Mouse (Mus musculus) urinary bladder, postnatal 14 days (tissue): ENCODE results near the gene Taf8.
A peak's percentile ranks its signal among the peaks of the same experiment; 100 is the strongest.

Experiments
- DNase-seq: peaks from one replicate; pipeline ENCODE4 v3.0.0; 2021; ENCODE audit warnings: low spot score

The Taf8 gene

GRCm38 (mm10) chr17:47458310-47458709 is 43.8 kb downstream of the Taf8 start:
- DNase-seq: no peak

DNA sequence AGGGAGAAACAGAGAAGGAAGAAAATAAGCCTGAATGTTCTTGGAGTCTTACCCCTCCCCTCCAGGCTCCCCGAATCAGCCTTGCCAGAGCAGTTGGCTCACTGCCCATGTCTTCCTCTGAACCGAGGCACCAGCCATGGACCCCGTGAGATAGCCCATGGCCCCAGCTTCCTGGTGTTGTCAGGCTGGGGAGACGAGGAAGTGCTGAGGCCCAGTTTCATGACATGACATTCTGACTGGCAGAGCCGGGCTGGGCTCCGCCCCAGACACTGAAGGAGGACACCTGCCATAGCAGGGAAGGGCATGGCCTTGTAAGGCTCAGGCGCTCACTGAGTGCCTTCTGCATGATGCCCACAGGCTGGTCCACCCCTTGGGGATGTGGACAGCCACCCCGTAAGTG is 47.4 kb downstream of the Taf8 start:
- peak; percentile 52 for DNase-seq

GRCm38 (mm10) chr17:47452886-47453285 is 49.2 kb downstream of the Taf8 start:
- peak; percentile 53 for DNase-seq

DNA sequence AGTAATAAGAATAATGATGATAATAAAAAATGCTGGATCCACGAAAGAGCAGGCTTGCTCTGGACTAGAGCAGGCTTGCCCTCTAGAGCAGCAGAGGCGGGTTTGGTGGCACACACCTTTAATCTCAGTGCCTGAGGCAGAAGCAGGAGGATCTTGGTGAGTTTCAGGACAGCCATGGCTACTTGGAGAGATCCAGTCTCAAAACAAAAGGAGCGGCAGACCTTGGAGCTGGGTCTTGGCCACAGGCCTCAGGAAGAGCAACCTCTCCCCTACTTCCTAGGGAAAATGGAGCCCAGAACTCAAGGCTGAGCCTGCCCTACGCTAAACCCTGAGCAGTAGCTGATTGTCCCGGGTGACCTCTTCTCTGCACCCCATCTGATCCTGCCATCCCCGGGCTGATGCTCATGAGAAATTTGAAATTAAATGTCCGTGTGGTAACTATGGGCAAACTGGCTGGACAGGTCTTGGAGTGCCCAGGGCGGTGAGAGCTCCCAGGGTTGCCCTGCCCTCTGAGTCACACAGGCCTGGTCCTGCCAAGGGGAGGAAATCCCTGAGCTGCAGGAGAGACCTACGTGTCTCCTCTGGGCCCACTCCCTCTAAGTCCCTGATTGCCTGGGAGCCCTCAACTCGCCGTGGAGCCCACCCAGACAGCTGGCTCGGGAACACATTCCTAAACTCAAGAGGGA is 51.1 kb downstream of the Taf8 start:
- DNase-seq: peak; percentile 89

GRCm38 (mm10) chr17:47450239-47450638 is 51.9 kb downstream of the Taf8 start:
- no peak for DNase-seq

DNA sequence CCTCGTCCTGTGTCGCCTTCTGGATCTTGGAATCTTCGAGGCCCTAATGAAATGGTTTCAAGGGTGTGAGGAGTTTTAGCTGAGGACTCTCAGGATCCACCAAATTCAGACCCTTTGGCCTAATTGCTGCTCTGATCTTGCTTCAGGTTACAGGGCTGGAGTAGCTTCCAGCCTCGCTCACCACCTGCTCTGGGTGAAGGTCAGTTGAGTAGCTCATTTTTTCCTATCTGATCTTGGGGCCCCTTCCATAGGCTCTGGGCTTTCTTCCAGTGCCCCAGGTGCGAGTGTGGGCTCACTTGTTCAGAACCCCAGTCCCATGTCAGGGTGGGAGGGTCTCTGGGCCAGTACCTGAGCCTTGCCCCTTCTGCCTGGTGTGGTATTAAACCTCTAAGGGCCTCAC is 52.7 kb downstream of the Taf8 start:
- DNase-seq: no peak

- no peak for DNase-seq
These were observed 53.3 kb downstream of the Taf8 start for GRCm38 (mm10) chr17:47448523-47449372.

- DNase-seq: no peak
These were observed 55.5 kb downstream of the Taf8 start for GRCm38 (mm10) chr17:47446561-47446960.

DNA sequence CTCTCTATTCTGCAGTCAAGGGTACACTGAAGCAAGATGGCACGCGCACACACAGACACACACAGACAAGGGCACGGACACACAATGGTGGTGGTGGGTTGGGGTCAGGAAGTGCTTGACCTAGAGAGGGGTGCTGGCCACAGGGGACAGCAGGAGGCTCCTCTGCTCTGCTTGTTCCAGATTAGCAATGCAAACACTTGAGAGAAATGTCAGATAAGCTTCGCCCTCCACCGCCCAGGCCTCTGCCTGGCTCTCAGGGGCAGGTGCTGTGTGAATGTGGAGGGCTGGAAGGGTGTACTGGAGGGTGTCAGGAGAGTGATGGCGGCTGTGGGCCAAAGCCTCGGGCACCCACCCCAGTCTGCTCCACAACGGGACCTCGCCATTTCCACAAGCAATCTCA is 56.1 kb downstream of the Taf8 start:
- no peak for DNase-seq

DNA sequence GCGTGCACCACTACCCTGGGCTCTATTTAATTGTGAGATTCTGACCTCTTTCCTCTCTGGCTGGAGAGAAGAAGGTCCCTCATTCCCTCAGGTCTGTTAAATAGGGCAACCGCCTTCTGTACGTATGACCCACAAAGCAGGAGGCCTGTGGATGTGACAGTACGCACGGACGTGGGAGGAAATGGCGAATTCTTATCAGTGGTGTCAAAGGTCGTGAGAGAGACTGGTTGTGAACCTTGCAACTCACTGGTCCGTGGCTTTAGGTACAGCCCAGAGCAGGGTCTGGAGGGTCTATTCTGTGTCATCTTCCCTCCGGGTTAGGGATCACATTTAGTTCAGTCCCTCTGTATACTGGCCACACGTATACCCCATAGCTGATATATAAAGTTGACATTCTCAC is 56.6 kb downstream of the Taf8 start:
- DNase-seq: no peak

- no peak for DNase-seq
These were observed 58.0 kb downstream of the Taf8 start for GRCm38 (mm10) chr17:47444113-47444512.

DNA sequence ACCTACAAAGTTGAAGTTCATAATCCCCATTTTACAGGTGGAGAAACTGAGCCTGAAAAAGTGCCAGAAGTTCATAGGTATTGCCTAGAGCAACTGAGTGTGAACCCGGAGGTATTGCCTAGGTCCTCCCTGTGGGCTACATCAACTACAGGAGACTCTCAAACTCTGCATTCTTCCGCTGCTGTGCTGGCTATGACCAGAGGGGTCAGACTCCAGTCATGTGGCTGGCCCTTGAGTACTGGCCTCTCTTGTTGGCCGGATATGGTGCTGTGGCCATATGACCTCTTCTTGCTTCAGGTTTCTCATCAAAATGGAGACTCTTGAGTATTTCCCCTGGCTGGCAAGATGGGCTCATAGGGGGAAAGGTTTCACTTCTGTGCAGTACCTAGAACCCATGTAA is 59.8 kb downstream of the Taf8 start:
- no peak for DNase-seq

DNA sequence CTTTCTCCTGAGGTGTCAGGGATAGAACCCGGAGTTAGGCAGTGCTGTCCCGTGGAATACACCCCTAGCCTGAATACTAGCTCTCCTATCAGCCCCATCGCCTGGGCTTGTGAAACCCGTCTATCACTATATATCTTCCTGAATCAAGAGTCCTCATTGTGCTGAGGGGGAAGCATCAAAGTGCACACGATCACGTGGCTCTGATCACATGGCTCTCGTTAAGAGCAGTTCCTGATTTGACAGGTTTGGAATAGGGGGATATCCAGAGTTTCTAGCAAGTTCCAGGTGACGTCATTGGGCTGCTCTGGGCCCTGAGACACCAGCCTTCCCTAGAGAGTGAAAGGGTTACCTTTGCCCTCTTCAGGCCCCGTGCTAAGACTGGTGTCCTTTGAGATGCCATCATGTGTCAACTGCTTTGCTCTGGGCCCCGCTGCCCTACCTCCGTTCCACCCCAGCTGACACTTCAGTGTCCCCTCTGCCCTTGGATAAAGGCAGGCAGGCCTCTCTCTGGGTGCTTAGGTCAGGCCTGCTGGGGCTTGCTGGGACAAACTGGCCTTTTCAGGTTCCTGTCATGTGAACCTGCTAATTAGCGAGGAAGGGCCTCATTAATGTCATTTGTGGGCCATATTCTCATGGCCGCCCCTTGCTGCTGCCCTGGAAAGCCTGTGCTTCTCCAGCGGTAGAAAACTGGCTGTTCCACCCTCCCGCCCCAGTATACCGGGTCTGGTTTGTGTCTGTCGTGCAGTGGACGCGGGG is 60.6 kb downstream of the Taf8 start:
- no peak for DNase-seq

DNA sequence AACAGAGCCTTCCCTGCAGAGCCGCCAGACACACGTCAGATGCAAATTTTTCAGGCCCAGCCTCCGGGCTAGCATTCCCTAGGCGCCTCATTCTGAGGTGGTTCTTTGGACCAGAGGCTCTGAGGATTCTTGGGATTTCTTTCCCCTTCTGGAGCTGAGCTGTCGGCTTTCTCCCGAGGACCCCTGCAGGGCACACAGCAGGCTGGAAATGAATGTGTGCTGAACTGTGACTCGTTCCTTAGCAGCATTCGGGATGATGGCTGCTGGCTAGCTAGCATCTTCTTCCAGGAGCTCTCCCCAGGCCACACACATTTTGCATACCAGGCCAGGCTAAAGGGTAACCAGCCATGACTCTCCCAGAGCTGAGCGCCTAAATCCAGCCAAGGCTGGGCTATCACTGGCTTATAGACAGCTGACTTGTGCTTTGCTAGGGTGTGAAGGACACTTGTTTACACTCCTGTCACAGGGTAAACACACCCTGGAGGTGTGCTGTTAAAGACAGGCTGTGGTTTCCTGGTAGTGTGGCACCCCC is 61.7 kb downstream of the Taf8 start:
- no peak for DNase-seq

GRCm38 (mm10) chr17:47439396-47440028 is 62.6 kb downstream of the Taf8 start:
- DNase-seq: peak; percentile 47

DNA sequence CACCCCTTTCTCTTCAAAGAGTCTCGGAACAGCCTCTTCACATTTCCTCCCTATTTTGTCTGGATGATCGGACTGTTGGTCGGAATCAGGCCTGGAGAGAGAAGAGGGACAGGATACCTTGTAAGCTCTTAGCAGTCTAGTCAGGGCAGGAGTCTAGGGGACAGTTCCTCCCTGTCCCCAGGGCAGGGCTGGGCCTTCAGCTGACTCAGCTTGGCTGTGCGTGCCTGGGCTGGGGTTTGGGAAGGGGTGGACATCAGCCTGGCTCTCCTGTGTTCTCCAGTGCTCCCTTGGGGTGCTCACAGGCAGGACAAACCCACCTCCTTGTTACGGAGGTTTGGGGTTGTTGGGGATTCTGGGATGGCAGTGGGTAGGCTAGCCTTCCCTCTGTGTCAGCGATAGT is 63.5 kb downstream of the Taf8 start:
- DNase-seq: no peak

GRCm38 (mm10) chr17:47436907-47437547 is 65.1 kb downstream of the Taf8 start, which contains the start of gene 1700001C19Rik:
TSS of gene 1700001C19Rik (minus strand) at chr17:47437376.
- DNase-seq: peak; percentile 48

- peak; percentile 92 for DNase-seq
These were observed 65.8 kb downstream of the Taf8 start, which contains the start of gene AI661453 for GRCm38 (mm10) chr17:47436156-47436906. TSS of gene AI661453 (plus strand) at chr17:47436615.
